Mouse (Mus musculus): ENCODE data around the gene Dscaml1.

The Dscaml1 gene

GRCm38 (mm10) chr9:45795722-45796121, 369.3 kb downstream of the Dscaml1 start:
- ATAC-seq (ENCODE audit: insufficient number of reproducible peaks, low FRiP score, low TSS enrichment) = no peak

GRCm38 (mm10) chr9:45797271-45797670, 370.8 kb downstream of the Dscaml1 start:
- no peak for ATAC-seq (ENCODE audit: insufficient number of reproducible peaks, low FRiP score, low TSS enrichment)

GRCm38 (mm10) chr9:45798467-45799164, 372.2 kb downstream of the Dscaml1 start:
- ATAC-seq (ENCODE audit: insufficient number of reproducible peaks, low FRiP score, low TSS enrichment) = 0 out of 2 replicates have a peak, but pooled peaks have one; percentile 61

GRCm38 (mm10) chr9:45799402-45799801, 373.0 kb downstream of the Dscaml1 start:
- ATAC-seq (ENCODE audit: insufficient number of reproducible peaks, low FRiP score, low TSS enrichment) = no peak
